Mouse (Mus musculus) heart, adult 18-20 months (tissue): ENCODE results near the gene Hoxa2. TPM values are rescaled to one million over a fixed set of nuclear protein-coding genes. Genes with fewer than 3 reads are reported as not detected.

ENCODE experiments used
- DNase-seq, 2 experiments: peaks; one replicate each; pipeline ENCODE4 v3.0.0; 2021 to 2022; ENCODE audit warnings: mixed read lengths in 1 of 2
- total RNA-seq, 2 experiments: library from RNA; stranded (reverse); gene quantifications; 2 replicates each; pipeline ENCODE4 v1.2.3; 2021

Hoxa2 gene
- total RNA-seq, 2 experiments from 2014 or later, result 0.15 TPM

DNA sequence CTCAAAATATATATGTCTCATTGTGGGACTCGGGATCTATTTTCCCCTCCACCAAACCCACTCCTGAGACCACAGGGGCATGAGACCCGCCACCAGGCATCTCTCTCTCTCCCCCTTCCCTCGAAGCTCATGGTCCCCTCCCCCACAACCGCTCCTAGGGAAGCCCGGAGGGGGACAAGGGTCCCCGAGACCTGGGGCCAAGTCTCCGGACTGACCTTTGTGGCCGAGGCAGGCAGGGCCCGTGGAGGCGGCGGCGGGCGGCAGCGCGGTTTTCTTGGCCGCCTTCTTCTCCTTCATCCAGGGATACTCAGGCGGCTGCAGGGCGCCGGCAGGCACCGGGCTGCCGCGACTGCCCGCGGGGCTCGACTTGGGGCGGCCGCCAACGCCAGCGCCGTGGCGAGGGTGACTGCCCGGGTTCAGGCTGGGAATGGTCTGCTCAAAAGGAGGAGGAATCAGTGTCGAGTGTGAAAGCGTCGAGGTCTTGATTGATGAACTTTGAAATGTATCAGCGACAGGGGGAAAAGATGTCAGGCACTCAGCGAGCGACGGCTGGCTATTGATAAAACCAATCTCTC lies 493 bp downstream of the Hoxa2 start:
- DNase-seq, result no peak

DNA sequence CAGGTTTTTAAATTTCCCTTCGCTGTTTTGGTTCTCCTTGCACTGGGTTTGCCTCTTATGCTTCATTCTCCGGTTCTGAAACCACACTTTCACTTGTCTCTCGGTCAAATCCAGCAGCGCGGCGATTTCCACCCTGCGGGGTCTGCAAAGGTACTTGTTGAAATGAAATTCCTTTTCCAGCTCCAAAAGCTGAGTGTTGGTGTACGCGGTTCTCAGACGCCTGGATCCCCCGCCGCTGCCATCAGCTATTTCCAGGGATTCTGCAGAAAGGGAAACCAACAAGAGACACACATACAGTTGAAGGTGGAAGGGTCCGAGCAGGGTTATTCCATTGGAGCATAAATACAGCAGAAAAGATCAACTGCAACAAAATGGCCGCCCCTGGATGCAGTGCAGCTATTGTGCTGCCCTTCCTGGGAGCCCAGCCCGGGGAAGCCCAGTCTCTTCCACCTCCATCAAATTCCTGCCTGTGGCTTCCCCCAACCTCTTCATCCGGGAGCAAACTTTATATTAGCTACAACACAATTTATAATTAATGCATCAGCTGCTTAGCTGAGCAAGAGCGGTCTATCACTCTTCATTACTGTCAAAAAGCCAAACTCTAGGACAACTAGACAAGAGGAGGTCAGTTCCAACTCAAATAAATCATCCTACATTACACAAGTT lies 1.1 kb downstream of the Hoxa2 start:
- DNase-seq, result no peak

DNA sequence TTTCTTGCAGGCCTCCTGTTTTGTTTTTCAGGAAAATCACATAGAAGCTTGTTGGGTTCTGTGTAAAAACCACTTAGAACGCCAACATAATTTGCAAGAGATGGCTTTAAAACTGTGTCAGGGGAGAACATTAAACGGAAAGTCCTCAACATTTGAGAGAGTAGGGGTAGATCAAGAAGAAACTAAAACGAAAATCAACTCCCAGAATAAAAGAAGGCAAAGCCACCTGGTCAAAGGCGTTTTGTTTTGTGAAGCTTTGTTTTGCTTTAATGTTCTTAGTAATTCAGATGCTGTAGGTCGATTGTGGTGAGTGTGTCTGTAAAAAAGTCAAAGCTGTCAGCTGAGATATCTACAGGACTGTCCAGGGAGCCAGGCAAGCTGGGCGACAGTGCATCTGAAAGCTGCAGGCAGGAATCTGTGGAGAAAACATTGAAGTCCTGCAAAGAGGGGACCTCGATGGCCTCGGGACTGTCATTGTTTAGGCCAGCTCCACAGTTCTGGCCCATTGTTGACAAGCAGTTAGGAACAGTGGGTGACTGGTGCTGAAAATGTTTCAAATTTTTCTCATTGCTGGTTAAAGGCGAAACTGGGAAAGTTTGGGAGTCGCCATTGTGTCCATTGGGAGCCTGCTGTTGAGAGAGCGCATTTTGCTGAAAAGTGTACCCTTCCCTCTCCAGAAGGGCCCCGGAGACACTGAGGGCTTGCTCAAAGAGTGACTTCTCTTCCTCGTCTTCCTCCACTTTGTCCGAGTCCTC lies 1.8 kb downstream of the Hoxa2 start:
- DNase-seq, result no peak

GRCm38 (mm10) chr6:52162093-52162380 lies 2.6 kb downstream of the Hoxa2 start:
- DNase-seq, result no peak

DNA sequence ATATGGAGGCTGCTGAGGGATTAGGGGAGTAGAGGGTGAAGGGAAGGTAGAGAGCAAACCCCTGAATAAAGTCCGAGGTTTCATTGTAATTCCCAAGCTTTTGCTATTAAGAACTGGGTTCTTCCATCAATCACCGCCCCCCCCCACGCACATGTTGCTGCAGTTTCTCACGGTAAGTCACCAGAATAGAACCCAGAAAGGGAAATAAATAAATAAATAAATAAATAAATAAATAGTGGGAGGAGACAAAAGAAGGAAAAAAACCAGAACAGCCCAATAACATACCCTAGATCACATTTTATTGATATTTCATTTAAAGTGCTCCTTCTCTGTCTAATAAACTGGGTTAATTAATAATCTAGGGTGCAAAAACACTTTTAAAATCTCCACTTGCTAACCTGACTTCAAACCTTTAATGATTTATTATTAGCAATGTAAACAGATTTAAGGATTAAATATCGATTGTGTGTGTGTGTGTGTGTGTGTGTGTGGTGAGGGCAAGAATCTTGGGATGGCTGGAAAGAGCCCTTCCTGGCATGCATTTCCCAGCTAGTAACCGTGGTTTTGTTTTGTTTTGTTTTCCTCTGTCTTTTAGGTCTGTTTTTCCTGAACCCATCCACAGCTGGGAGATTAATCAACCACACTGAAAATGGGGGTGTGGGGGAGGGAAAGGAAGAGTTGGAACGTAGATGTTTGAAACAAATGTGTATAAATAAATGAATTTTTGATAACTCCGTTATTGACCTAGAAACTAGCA lies 3.1 kb downstream of the Hoxa2 start:
- DNase-seq, result no peak

- peak in 1 of 2 experiments; percentile 21 for DNase-seq
Observed at GRCm38 (mm10) chr6:52160511-52161335, 3.9 kb downstream of the Hoxa2 start.

GRCm38 (mm10) chr6:52159979-52160378 lies 4.7 kb downstream of the Hoxa2 start:
- DNase-seq, result no peak

- DNase-seq, result no peak
Observed at GRCm38 (mm10) chr6:52159164-52159761, 5.4 kb downstream of the Hoxa2 start.

GRCm38 (mm10) chr6:52158276-52159051 lies 6.2 kb downstream of the Hoxa2 start, which contains the start of gene Hoxa1:
TSS of gene Hoxa1 (minus strand) at chr6:52158317.
- peak; percentile 66 to 82 for DNase-seq

- no peak for DNase-seq
Observed at GRCm38 (mm10) chr6:52157466-52158275, 7.0 kb downstream of the Hoxa2 start.

- no peak for DNase-seq
Observed at GRCm38 (mm10) chr6:52156551-52157200, 8.0 kb downstream of the Hoxa2 start.

- DNase-seq, result no peak
Observed at GRCm38 (mm10) chr6:52155471-52155870, 9.2 kb downstream of the Hoxa2 start.

- no peak for DNase-seq
Observed at GRCm38 (mm10) chr6:52154044-52154443, 10.6 kb downstream of the Hoxa2 start.

DNA sequence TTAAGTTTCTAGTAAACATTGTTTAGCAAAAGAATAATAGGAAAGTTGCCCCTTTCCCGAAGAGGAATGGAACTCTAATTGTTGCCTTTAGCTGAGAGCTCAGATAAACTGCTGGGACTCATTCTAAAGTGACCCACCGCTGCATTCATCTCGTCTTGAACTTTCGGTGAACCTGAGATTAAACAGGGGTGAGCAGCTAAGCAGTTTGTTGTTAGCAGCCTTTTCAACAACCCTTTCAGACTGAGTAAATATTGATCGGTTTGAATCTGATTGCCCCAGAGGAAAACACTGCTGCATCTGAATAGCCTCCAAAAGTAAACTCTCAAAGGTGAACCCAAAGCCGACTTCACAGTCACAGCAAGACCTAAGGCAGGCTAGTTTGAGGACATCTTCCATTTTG lies 11.4 kb downstream of the Hoxa2 start:
- DNase-seq, result no peak

GRCm38 (mm10) chr6:52152226-52153193 lies 12.1 kb downstream of the Hoxa2 start:
- DNase-seq, result no peak

GRCm38 (mm10) chr6:52151571-52151970 lies 13.1 kb downstream of the Hoxa2 start:
- no peak for DNase-seq

GRCm38 (mm10) chr6:52150401-52150966 lies 14.1 kb downstream of the Hoxa2 start:
- DNase-seq, result no peak

GRCm38 (mm10) chr6:52139115-52139514 lies 25.5 kb downstream of the Hoxa2 start:
- no peak for DNase-seq
